Mouse (Mus musculus) urinary bladder, postnatal 25 days (tissue): ENCODE measurements at regions not wholly inside any gene's neighbourhood (a gene's known extent, or its start where the extent isn't known, plus 50 kb on each side); places are given as distances from the start of the nearest gene placed in this dataset.

ENCODE experiments used
- DNase-seq: peaks from one replicate; pipeline ENCODE4 v3.0.0; 2022; ENCODE audit warnings: low spot score

- no peak for DNase-seq
Observed at GRCm38 (mm10) chr10:24444572-24444971, 150.7 kb upstream of the Ccn2 start.

- DNase-seq, result no peak
Observed at GRCm38 (mm10) chr10:24445036-24445435, 150.2 kb upstream of the Ccn2 start.

- DNase-seq, result no peak
Observed at GRCm38 (mm10) chr10:24446168-24446567, 149.1 kb upstream of the Ccn2 start.

- DNase-seq, result peak; percentile 12
Observed at GRCm38 (mm10) chr10:24447135-24447534, 148.1 kb upstream of the Ccn2 start.

- peak; percentile 23 for DNase-seq
Observed at GRCm38 (mm10) chr10:24448001-24448561, 147.2 kb upstream of the Ccn2 start.

- no peak for DNase-seq
Observed at GRCm38 (mm10) chr10:24453507-24453906, 141.7 kb upstream of the Ccn2 start.

- DNase-seq, result no peak
Observed at GRCm38 (mm10) chr10:24458667-24459066, 136.6 kb upstream of the Ccn2 start.

GRCm38 (mm10) chr10:24463873-24464272, 131.4 kb upstream of the Ccn2 start:
- DNase-seq, result no peak

GRCm38 (mm10) chr10:24464377-24464776, 130.9 kb upstream of the Ccn2 start:
- no peak for DNase-seq

- no peak for DNase-seq
Observed at GRCm38 (mm10) chr10:24469741-24470140, 125.5 kb upstream of the Ccn2 start.

- DNase-seq, result no peak
Observed at GRCm38 (mm10) chr10:24471521-24471920, 123.7 kb upstream of the Ccn2 start.

- DNase-seq, result no peak
Observed at GRCm38 (mm10) chr10:24476288-24476687, 119.0 kb upstream of the Ccn2 start.

GRCm38 (mm10) chr10:24478535-24478934, 116.7 kb upstream of the Ccn2 start:
- DNase-seq, result no peak

GRCm38 (mm10) chr10:24479148-24479547, 116.1 kb upstream of the Ccn2 start:
- no peak for DNase-seq

GRCm38 (mm10) chr10:24481926-24482612, 113.2 kb upstream of the Ccn2 start:
- no peak for DNase-seq

- DNase-seq, result no peak
Observed at GRCm38 (mm10) chr10:24483053-24483452, 112.2 kb upstream of the Ccn2 start.

GRCm38 (mm10) chr10:24484101-24484660, 111.1 kb upstream of the Ccn2 start:
- no peak for DNase-seq

GRCm38 (mm10) chr10:24485461-24485860, 109.8 kb upstream of the Ccn2 start:
- no peak for DNase-seq

- DNase-seq, result no peak
Observed at GRCm38 (mm10) chr10:24486224-24486623, 109.0 kb upstream of the Ccn2 start.

- no peak for DNase-seq
Observed at GRCm38 (mm10) chr10:24487915-24488314, 107.3 kb upstream of the Ccn2 start.

- DNase-seq, result no peak
Observed at GRCm38 (mm10) chr10:24490432-24490831, 104.8 kb upstream of the Ccn2 start.

GRCm38 (mm10) chr10:24491848-24492247, 103.4 kb upstream of the Ccn2 start:
- DNase-seq, result no peak

GRCm38 (mm10) chr10:24493392-24493791, 101.8 kb upstream of the Ccn2 start:
- DNase-seq, result no peak

GRCm38 (mm10) chr10:24493936-24494335, 101.3 kb upstream of the Ccn2 start:
- DNase-seq, result no peak
